Mouse (Mus musculus): Measurements from ENCODE around the gene Rrn3. TPM values are rescaled to one million over a fixed set of nuclear protein-coding genes. Genes with fewer than 3 reads are reported as not detected.
A peak's percentile ranks its signal among the peaks of the same experiment; 100 is the strongest.
"Not testable (repeated sequence)": the region's sequence is repeated elsewhere in the genome, so short reads cannot be mapped to it uniquely, and the experiment has no call there.

Gene Rrn3
- 125 and 147 TPM in 2 replicates for total RNA-seq (2012; rRNA removed)

DNA sequence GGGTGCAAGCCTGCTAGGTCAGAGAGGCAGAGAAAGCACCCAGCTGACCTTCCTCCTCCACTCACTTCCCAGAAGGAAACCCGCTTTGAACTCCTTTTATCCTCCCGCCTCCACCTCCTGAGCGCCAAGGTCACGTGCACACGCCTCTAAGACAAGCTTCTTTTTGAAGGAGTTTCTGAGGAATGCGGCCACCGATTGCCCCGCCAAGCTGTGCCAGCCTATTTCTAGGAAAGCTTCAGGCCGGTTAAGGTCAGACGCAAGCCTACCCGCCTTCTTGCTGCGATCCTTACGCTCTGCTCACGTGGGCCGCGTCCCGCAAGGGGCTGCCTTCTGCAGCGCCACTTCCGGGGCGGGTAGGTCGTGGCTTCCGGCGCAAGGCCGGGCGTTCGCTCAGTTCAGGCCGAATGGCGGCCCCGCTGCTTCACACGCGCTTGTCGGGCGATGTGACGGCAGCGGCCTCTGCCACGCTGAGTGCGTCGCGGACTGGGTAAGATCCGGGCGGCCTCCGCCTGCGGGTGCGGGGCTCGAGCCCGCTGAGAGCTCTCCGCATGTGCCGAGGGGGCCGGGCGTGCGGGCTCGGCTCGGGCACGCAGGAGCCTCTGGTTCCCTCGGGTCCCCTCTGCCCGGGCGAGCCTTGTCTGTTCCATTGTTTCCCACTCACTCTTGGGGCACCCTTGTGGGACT lies at the start of gene Rrn3:
Rrn3 (plus strand) TSS at position 356 of the 684 bp plus-strand sequence.
- peaks cover 15% of the 10 kb centered on the region for H3K9me3 ChIP-seq (ENCODE audit: control insufficient read depth, insufficient read depth, low read depth, low read length)
- peak within 1 kb of the TSS; percentile 94 for H3K27ac ChIP-seq (ENCODE audit: insufficient read depth, low read depth, low read length, poor library complexity, severe bottlenecking)
- peak; percentile 84 for DNase-seq (ENCODE audit: low read depth, low spot score)
- TF ChIP-seq MAFK (IDR thresholded peaks at IDR 0.05; ENCODE audit: insufficient read depth, low read depth, low read length) (no peak), HCFC1 (IDR thresholded peaks at IDR 0.05; ENCODE audit: borderline replicate concordance, insufficient read depth, low read length) (peak; percentile 68; the same call in 1 of the 2 replicates)
- H3K36me3 ChIP-seq (ENCODE audit: control insufficient read depth, insufficient read depth, low read length, poor library complexity, severe bottlenecking) = peaks cover 20% of the 10 kb centered on the region
- peak within 1 kb of the TSS; percentile 97 for H3K9ac ChIP-seq (ENCODE audit: insufficient read depth, low read depth, low read length, poor library complexity, severe bottlenecking)
- peak within 1 kb of the TSS; percentile 85 to 95 for H3K4me3 ChIP-seq (ENCODE audit: insufficient read depth in 1 of 2, low read depth in 1 of 2, low read length in 2 of 2, poor library complexity in 1 of 2, severe bottlenecking in 1 of 2)
- in situ Hi-C loops (cut with MboI; ENCODE audit: low sequenced_read_pairs in 2 of 2, unreplicated experiment in 2 of 2) = no loop called here
- H3K4me1 ChIP-seq (ENCODE audit: control insufficient read depth in 2 of 2, insufficient read depth in 2 of 2, low read length in 2 of 2, poor library complexity in 1 of 2) = peaks cover under 1 to 5% of the 10 kb centered on the region in 2 experiments

DNA sequence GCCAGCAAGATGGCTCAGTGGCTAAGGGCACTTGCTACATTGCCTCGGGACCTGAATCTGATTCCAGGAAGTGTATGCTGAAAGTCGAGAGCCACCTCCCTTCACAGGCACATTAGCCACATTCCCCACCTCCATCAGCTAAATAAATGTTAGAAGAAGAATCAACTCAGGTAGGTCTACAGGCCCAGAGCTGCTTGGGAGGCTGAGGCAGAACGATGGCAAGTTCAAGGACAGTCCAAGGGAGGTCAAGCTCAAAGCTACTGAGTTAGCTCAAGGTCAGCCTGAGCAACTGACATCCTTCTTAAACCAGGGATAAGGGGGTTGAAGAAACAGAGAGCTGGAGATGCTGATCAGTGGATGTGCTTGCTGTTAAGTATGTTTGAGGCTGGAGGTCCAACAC lies 47.7 kb upstream of the Rrn3 start:
- no peak overlapping the region for H3K27ac ChIP-seq (ENCODE audit: insufficient read depth, low read depth, low read length, poor library complexity, severe bottlenecking)
- no peak for TF ChIP-seq ZNF384 (IDR thresholded peaks at IDR 0.05; ENCODE audit: low read depth, low read length)
- TF ChIP-seq HCFC1 (IDR thresholded peaks at IDR 0.05; ENCODE audit: borderline replicate concordance, insufficient read depth, low read length) = no peak
- no peak for TF ChIP-seq CHD2 (IDR thresholded peaks at IDR 0.05; ENCODE audit: low read depth, low read length)
- TF ChIP-seq MAFK (IDR thresholded peaks at IDR 0.05; ENCODE audit: insufficient read depth, low read depth, low read length) = no peak
- no peak for TF ChIP-seq ZC3H11A (IDR thresholded peaks at IDR 0.05; ENCODE audit: borderline replicate concordance, low read depth, low read length)
- H3K9ac ChIP-seq (ENCODE audit: insufficient read depth, low read depth, low read length, poor library complexity, severe bottlenecking) = no peak overlapping the region
- H3K4me1 ChIP-seq (ENCODE audit: control insufficient read depth in 2 of 2, insufficient read depth in 2 of 2, low read length in 2 of 2, poor library complexity in 1 of 2) = peaks cover 18 to 31% of the 10 kb centered on the region in 2 experiments
- H3K9me3 ChIP-seq (ENCODE audit: control insufficient read depth, insufficient read depth, low read depth, low read length) = no peaks in the 10 kb centered on the region
- H3K36me3 ChIP-seq (ENCODE audit: control insufficient read depth, insufficient read depth, low read length, poor library complexity, severe bottlenecking) = peaks cover 2% of the 10 kb centered on the region; the same call in 1 of the 2 replicates
- in situ Hi-C loops (cut with MboI; ENCODE audit: low sequenced_read_pairs in 2 of 2, unreplicated experiment in 2 of 2) = no loop called here
- DNase-seq (ENCODE audit: low read depth, low spot score) = no peak
- no peak overlapping the region for H3K4me3 ChIP-seq (ENCODE audit: insufficient read depth in 1 of 2, low read depth in 1 of 2, low read length in 2 of 2, poor library complexity in 1 of 2, severe bottlenecking in 1 of 2)

DNA sequence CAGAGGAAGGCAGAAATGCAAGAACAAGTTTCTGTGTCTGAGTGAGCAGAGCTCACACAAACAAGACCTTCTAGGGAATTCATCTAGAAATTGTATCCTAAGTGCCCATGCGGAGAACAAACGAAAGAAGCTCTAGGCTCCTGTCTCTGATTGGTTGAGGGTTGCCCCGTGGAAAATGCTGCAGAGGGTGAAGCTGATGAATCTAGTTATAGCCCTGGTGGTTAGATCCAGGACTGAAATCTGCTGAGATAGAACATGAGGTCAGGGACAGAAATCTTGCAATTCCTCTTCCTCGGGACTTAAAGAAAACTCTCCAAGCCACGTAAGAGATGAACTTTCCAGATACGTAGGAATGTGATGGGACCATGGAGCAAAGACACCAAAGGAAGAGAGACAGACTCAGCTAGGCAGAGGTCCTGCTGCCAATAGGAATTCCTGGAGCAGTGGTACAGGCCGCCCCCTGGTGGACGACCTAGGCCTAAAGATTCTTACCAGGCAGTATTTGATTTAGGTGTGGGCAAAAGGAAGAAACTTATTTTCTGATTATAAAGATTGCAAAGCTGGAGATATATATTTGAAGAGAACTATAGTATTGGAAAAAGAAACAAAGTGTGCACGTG lies 46.9 kb upstream of the Rrn3 start:
- peaks cover 18 to 26% of the 10 kb centered on the region in 2 experiments for H3K4me1 ChIP-seq (ENCODE audit: control insufficient read depth in 2 of 2, insufficient read depth in 2 of 2, low read length in 2 of 2, poor library complexity in 1 of 2)
- no peak overlapping the region for H3K4me3 ChIP-seq (ENCODE audit: insufficient read depth in 1 of 2, low read depth in 1 of 2, low read length in 2 of 2, poor library complexity in 1 of 2, severe bottlenecking in 1 of 2)
- H3K36me3 ChIP-seq (ENCODE audit: control insufficient read depth, insufficient read depth, low read length, poor library complexity, severe bottlenecking) = no peaks in the 10 kb centered on the region
- H3K27ac ChIP-seq (ENCODE audit: insufficient read depth, low read depth, low read length, poor library complexity, severe bottlenecking) = no peak overlapping the region; the same call in 1 of the 2 replicates
- no peak for DNase-seq (ENCODE audit: low read depth, low spot score)
- H3K9ac ChIP-seq (ENCODE audit: insufficient read depth, low read depth, low read length, poor library complexity, severe bottlenecking) = no peak overlapping the region
- H3K9me3 ChIP-seq (ENCODE audit: control insufficient read depth, insufficient read depth, low read depth, low read length) = no peaks in the 10 kb centered on the region
- in situ Hi-C loops (cut with MboI; ENCODE audit: low sequenced_read_pairs in 2 of 2, unreplicated experiment in 2 of 2) = no loop called here
- TF ChIP-seq ZC3H11A (IDR thresholded peaks at IDR 0.05; ENCODE audit: borderline replicate concordance, low read depth, low read length) = peak; percentile 62; the same call in 1 of the 2 replicates
- TF ChIP-seq CHD2 (IDR thresholded peaks at IDR 0.05; ENCODE audit: low read depth, low read length) = no peak

DNA sequence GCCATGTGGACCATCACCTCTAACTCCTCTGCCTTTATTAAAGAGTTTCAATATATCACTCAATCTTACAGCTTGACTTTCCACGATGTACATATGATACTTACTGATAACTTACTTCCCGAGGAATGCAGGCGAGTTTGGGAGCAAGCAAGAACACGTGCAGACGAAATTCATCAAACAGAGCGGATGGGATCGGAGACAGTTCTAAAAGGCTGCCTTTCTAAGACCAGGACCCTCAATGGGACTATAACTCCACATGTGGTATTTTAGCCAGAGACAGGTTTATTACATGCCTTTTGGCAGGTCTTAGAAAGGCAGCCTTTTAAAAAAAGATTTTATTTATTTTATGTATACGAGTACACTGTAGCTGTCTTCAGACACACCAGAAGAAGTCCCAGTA lies 44.5 kb upstream of the Rrn3 start:
- TF ChIP-seq HCFC1 (IDR thresholded peaks at IDR 0.05; ENCODE audit: borderline replicate concordance, insufficient read depth, low read length) (no peak), ZC3H11A (IDR thresholded peaks at IDR 0.05; ENCODE audit: borderline replicate concordance, low read depth, low read length) (no peak), ZNF384 (IDR thresholded peaks at IDR 0.05; ENCODE audit: low read depth, low read length) (no peak), CHD2 (IDR thresholded peaks at IDR 0.05; ENCODE audit: low read depth, low read length) (no peak)
- no peaks in the 10 kb centered on the region for H3K36me3 ChIP-seq (ENCODE audit: control insufficient read depth, insufficient read depth, low read length, poor library complexity, severe bottlenecking)
- in situ Hi-C loops (cut with MboI; ENCODE audit: low sequenced_read_pairs in 2 of 2, unreplicated experiment in 2 of 2) = no loop called here
- peaks cover 19 to 21% of the 10 kb centered on the region in 2 experiments for H3K4me1 ChIP-seq (ENCODE audit: control insufficient read depth in 2 of 2, insufficient read depth in 2 of 2, low read length in 2 of 2, poor library complexity in 1 of 2)
- H3K27ac ChIP-seq (ENCODE audit: insufficient read depth, low read depth, low read length, poor library complexity, severe bottlenecking) = 0 out of 2 replicates have a peak overlapping the region, but pooled peaks have one; percentile 40
- H3K4me3 ChIP-seq (ENCODE audit: insufficient read depth in 1 of 2, low read depth in 1 of 2, low read length in 2 of 2, poor library complexity in 1 of 2, severe bottlenecking in 1 of 2) = no peak overlapping the region
- peak overlapping the region; percentile 47; the same call in 1 of the 2 replicates for H3K9ac ChIP-seq (ENCODE audit: insufficient read depth, low read depth, low read length, poor library complexity, severe bottlenecking)
- H3K9me3 ChIP-seq (ENCODE audit: control insufficient read depth, insufficient read depth, low read depth, low read length) = no peaks in the 10 kb centered on the region
- no peak for DNase-seq (ENCODE audit: low read depth, low spot score)

- H3K4me3 ChIP-seq (ENCODE audit: insufficient read depth in 1 of 2, low read depth in 1 of 2, low read length in 2 of 2, poor library complexity in 1 of 2, severe bottlenecking in 1 of 2); DNase-seq (ENCODE audit: low read depth, low spot score); H3K9me3 ChIP-seq (ENCODE audit: control insufficient read depth, insufficient read depth, low read depth, low read length); H3K9ac ChIP-seq (ENCODE audit: insufficient read depth, low read depth, low read length, poor library complexity, severe bottlenecking); in situ Hi-C loops (cut with MboI; ENCODE audit: low sequenced_read_pairs in 2 of 2, unreplicated experiment in 2 of 2); H3K36me3 ChIP-seq (ENCODE audit: control insufficient read depth, insufficient read depth, low read length, poor library complexity, severe bottlenecking): not testable (repeated sequence)
- peak overlapping the region; percentile 79; the same call in 1 of the 2 replicates for H3K27ac ChIP-seq (ENCODE audit: insufficient read depth, low read depth, low read length, poor library complexity, severe bottlenecking)
- H3K4me1 ChIP-seq (ENCODE audit: control insufficient read depth in 2 of 2, insufficient read depth in 2 of 2, low read length in 2 of 2, poor library complexity in 1 of 2) = peaks cover 12 to 18% of the 10 kb centered on the region in 2 experiments
Measured at GRCm38 (mm10) chr16:13739044-13739443, 41.5 kb upstream of the Rrn3 start.
